Mouse (Mus musculus): Measurements from ENCODE around the gene Cutc. TPM values are rescaled to one million over a fixed set of nuclear protein-coding genes. Genes with fewer than 3 reads are reported as not detected.

Cutc gene
- polyA plus RNA-seq, 1 experiment from 2014 or later, result 14.1 TPM

GRCm38 (mm10) chr19:43723501-43723900 lies 29.3 kb upstream of the Cutc start:
- Histone ChIP-seq H3K36me3 (ENCODE audit: control insufficient read depth, insufficient read depth, low read length) (peaks cover 8% of the 10 kb centered on the region), H3K4me2 (ENCODE audit: low read depth, low read length) (no peak overlapping the region), H3K27me3 (ENCODE audit: control insufficient read depth, insufficient read depth, low read depth, low read length) (no peaks in the 10 kb centered on the region), H3K9ac (ENCODE audit: low read length) (no peak overlapping the region), H3K4me1 (replicated peaks; ENCODE audit: control insufficient read depth, insufficient read depth, low read length) (no peaks in the 10 kb centered on the region), H3K9me3 (ENCODE audit: control insufficient read depth, low read length) (no peaks in the 10 kb centered on the region), H3K4me3 (ENCODE audit: low read length) (no peak overlapping the region), H3K27ac (ENCODE audit: low read length) (no peak overlapping the region)
- 68% methylated on average over 8 of the region's 10 CpGs for WGBS
- no peak for ATAC-seq (ENCODE audit: low read depth)

DNA sequence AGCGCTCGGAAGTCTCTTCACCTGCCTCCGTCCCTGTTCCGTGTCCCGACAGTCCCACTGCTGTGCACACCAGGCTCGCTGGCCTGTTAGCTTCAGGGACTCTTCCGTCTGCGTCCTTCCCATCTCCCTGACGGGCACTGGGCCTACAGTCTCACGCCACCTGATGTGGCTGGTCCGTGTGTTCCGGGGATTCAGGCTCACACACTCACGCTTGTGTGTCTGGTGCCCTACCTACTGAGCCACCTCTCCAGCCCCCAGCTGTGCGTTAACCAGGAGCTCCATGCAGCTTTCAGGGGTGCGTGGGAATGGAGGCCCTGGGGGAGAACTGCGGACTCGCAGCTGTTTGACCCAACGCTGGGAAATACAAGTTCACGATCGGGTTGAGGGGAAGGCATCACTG lies 28.6 kb upstream of the Cutc start:
- no peaks in the 10 kb centered on the region for H3K4me1 ChIP-seq (replicated peaks; ENCODE audit: control insufficient read depth, insufficient read depth, low read length)
- no peak overlapping the region for H3K4me2 ChIP-seq (ENCODE audit: low read depth, low read length)
- H3K36me3 ChIP-seq (ENCODE audit: control insufficient read depth, insufficient read depth, low read length), result peaks cover 10% of the 10 kb centered on the region
- H3K9me3 ChIP-seq (ENCODE audit: control insufficient read depth, low read length), result no peaks in the 10 kb centered on the region
- H3K9ac ChIP-seq (ENCODE audit: low read length), result no peak overlapping the region
- no peak overlapping the region for H3K4me3 ChIP-seq (ENCODE audit: low read length)
- WGBS, result 89% methylated on average over 20 of the region's 20 CpGs
- no peaks in the 10 kb centered on the region for H3K27me3 ChIP-seq (ENCODE audit: control insufficient read depth, insufficient read depth, low read depth, low read length)
- ATAC-seq (ENCODE audit: low read depth), result no peak
- no peak overlapping the region for H3K27ac ChIP-seq (ENCODE audit: low read length)

DNA sequence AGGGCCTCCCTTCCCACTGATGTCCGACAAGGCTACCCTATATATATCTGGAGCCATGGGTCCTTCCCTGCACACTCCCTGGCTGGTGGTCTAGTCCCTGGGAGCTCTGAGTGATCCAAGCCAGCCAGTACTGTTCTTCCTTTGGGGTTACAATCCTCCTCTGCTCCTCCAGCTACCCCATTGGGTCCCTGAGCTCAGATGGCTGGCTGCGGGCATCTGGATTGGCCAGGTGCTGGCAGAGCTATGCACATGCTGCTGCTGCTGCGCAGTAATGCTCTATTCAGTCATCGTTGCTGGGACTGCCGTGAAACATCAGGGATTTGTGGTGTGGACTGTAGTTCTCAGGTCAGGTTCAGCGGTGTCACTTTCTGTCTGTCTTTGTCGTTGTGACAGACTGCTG lies 28.0 kb upstream of the Cutc start:
- H3K36me3 ChIP-seq (ENCODE audit: control insufficient read depth, insufficient read depth, low read length), result peaks cover 10% of the 10 kb centered on the region
- ATAC-seq (ENCODE audit: low read depth), result no peak
- 84% methylated on average over 7 of the region's 7 CpGs for WGBS

DNA sequence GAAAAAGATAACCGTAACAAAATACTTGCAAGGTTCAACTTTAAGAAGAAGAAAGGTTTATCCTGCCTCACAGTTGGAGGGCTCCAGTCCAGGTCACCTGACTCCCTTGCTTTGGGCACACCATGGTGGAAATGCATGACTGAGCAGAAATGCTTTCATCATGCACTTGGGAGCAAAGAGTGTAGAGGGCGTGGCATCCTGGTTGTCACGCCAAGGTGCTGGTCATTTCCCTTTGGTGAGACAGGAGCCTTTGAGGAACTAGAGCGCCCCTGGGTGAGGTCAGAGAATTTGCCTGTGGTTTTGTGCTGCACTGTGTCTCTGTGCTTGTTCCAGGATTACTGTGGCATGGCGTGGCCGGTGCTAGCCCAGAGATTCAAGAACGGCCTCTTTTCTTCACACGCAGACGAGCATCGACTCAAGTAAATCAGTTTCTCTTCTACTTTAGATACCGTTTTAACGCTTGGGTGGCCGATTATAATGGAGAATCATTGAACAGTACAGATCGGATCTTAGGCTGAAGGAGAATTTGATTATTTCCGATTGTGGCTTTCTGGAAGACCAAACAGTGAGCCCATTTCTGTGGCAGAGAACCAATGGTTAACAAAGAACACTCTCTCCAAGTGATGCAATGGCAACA lies 26.2 kb upstream of the Cutc start:
- Histone ChIP-seq H3K27ac (ENCODE audit: low read length) (no peak overlapping the region), H3K9ac (ENCODE audit: low read length) (no peak overlapping the region), H3K27me3 (ENCODE audit: control insufficient read depth, insufficient read depth, low read depth, low read length) (no peaks in the 10 kb centered on the region), H3K4me2 (ENCODE audit: low read depth, low read length) (no peak overlapping the region), H3K4me3 (ENCODE audit: low read length) (no peak overlapping the region), H3K9me3 (ENCODE audit: control insufficient read depth, low read length) (no peaks in the 10 kb centered on the region), H3K36me3 (ENCODE audit: control insufficient read depth, insufficient read depth, low read length) (peaks cover 10% of the 10 kb centered on the region), H3K4me1 (replicated peaks; ENCODE audit: control insufficient read depth, insufficient read depth, low read length) (no peaks in the 10 kb centered on the region; the same call in 1 of the 2 replicates)
- WGBS, result 91% methylated on average over 15 of the region's 15 CpGs
- no peak for ATAC-seq (ENCODE audit: low read depth)

More for the DNA sequence above, 28.0 kb upstream of the Cutc start:
- no peaks in the 10 kb centered on the region for H3K4me1 ChIP-seq (replicated peaks; ENCODE audit: control insufficient read depth, insufficient read depth, low read length)
- no peak overlapping the region for H3K4me3 ChIP-seq (ENCODE audit: low read length)
- no peaks in the 10 kb centered on the region for H3K27me3 ChIP-seq (ENCODE audit: control insufficient read depth, insufficient read depth, low read depth, low read length)
- no peak overlapping the region for H3K9ac ChIP-seq (ENCODE audit: low read length)
- H3K9me3 ChIP-seq (ENCODE audit: control insufficient read depth, low read length), result no peaks in the 10 kb centered on the region
- H3K27ac ChIP-seq (ENCODE audit: low read length), result no peak overlapping the region
- no peak overlapping the region for H3K4me2 ChIP-seq (ENCODE audit: low read depth, low read length)

DNA sequence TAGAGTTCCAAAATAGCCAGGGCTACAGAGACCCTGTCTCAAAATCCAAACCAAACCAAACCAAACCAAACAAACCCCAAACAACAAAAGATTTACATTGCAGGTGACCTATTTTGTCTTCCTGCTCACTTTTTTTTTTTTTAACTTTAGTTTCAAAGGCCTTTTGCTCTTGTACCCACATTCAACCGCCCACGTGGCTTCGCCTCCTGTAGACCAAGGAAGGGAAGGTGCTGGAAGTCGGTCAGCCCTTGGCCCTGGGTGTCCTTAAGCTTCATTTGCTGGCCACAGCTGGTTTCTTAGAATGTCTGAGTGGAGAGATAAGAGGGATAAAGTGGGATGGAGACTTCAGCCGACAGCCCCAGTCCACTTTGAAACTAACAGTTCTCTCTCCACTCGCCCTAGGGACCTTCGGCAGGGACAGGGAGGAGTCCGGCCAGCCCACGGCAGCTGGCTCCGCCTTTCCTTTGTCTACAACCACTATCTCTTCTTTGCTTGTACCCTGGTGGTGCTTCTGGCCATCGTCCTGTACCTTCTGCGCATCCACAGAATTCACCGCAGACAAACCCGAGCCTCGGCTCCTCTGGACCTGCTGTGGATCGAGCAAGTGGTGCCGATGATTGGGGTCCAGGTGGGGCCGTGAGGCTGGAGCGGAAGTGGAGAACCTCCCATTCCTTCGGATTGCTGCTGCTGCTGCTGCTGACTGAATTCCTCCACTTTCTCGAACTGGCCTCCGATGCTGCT lies 23.3 kb upstream of the Cutc start:
- H3K9me3 ChIP-seq (ENCODE audit: control insufficient read depth, low read length), result no peaks in the 10 kb centered on the region
- peak overlapping the region; percentile 16; the same call in 1 of the 2 replicates for H3K9ac ChIP-seq (ENCODE audit: low read length)
- no peaks in the 10 kb centered on the region; the same call in 1 of the 2 replicates for H3K4me1 ChIP-seq (replicated peaks; ENCODE audit: control insufficient read depth, insufficient read depth, low read length)
- no peaks in the 10 kb centered on the region for H3K27me3 ChIP-seq (ENCODE audit: control insufficient read depth, insufficient read depth, low read depth, low read length)
- peak overlapping the region; percentile 23 for H3K4me3 ChIP-seq (ENCODE audit: low read length)
- WGBS, result 38% methylated on average over 22 of the region's 22 CpGs
- H3K36me3 ChIP-seq (ENCODE audit: control insufficient read depth, insufficient read depth, low read length), result peaks cover 9% of the 10 kb centered on the region
- peak; percentile 47; the same call in 1 of the 2 replicates for ATAC-seq (ENCODE audit: low read depth)
- peak overlapping the region; percentile 18 for H3K4me2 ChIP-seq (ENCODE audit: low read depth, low read length)
- no peak overlapping the region for H3K27ac ChIP-seq (ENCODE audit: low read length)

DNA sequence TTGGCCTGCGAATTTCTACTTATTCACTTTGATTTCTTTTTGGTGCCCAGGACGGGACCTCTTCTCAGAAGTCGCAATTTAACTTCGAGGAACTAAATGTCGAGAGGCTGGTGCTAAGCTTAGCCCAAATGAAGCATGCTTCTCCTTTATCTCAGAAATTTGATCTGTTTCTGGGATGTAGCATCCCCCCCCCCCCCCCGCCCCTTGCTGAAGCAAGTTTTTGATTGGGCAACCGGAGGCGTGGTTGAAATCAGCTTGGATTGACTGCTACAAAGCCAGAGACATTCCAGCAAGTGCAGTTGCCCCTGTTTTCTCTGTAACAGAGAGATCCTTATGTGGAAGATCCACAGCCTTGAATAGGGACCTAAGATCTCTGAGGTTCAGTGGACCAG lies 22.8 kb upstream of the Cutc start:
- H3K27ac ChIP-seq (ENCODE audit: low read length), result no peak overlapping the region
- H3K9me3 ChIP-seq (ENCODE audit: control insufficient read depth, low read length), result no peaks in the 10 kb centered on the region
- peak overlapping the region; percentile 18 for H3K4me2 ChIP-seq (ENCODE audit: low read depth, low read length)
- H3K27me3 ChIP-seq (ENCODE audit: control insufficient read depth, insufficient read depth, low read depth, low read length), result no peaks in the 10 kb centered on the region
- H3K4me1 ChIP-seq (replicated peaks; ENCODE audit: control insufficient read depth, insufficient read depth, low read length), result no peaks in the 10 kb centered on the region; the same call in 1 of the 2 replicates
- H3K9ac ChIP-seq (ENCODE audit: low read length), result peak overlapping the region; percentile 16; the same call in 1 of the 2 replicates
- peak; percentile 15; the same call in 1 of the 2 replicates for ATAC-seq (ENCODE audit: low read depth)
- peak overlapping the region; percentile 23 for H3K4me3 ChIP-seq (ENCODE audit: low read length)
- WGBS, result 34% methylated on average over 8 of the region's 8 CpGs
- peaks cover 12% of the 10 kb centered on the region for H3K36me3 ChIP-seq (ENCODE audit: control insufficient read depth, insufficient read depth, low read length)

DNA sequence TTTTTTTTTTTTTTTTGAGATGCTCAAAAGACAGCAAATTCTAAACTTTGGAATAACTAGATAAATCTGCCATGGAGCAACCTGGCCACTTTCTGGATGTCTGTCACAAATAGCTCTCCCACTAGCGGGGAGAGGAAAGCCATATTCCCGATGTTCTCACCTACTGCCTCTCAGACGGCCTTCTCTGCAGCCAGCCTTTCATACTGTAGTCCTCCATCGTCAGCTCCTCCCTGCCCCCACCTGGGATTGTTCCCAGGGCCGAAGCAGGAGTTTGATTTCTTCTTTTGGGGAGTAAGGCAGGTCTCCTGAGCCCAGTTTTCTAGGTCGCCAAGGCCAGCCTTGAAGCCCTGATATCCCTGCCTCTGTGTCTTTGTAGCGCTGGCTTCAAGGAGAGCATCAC lies 21.6 kb upstream of the Cutc start:
- ATAC-seq (ENCODE audit: low read depth), result no peak
- no peaks in the 10 kb centered on the region for H3K9me3 ChIP-seq (ENCODE audit: control insufficient read depth, low read length)
- H3K9ac ChIP-seq (ENCODE audit: low read length), result no peak overlapping the region
- H3K27me3 ChIP-seq (ENCODE audit: control insufficient read depth, insufficient read depth, low read depth, low read length), result no peaks in the 10 kb centered on the region
- 66% methylated on average over 7 of the region's 7 CpGs for WGBS
- no peaks in the 10 kb centered on the region; the same call in 1 of the 2 replicates for H3K4me1 ChIP-seq (replicated peaks; ENCODE audit: control insufficient read depth, insufficient read depth, low read length)
- H3K36me3 ChIP-seq (ENCODE audit: control insufficient read depth, insufficient read depth, low read length), result peaks cover 17% of the 10 kb centered on the region
- no peak overlapping the region for H3K4me3 ChIP-seq (ENCODE audit: low read length)
- H3K4me2 ChIP-seq (ENCODE audit: low read depth, low read length), result no peak overlapping the region
- no peak overlapping the region for H3K27ac ChIP-seq (ENCODE audit: low read length)

DNA sequence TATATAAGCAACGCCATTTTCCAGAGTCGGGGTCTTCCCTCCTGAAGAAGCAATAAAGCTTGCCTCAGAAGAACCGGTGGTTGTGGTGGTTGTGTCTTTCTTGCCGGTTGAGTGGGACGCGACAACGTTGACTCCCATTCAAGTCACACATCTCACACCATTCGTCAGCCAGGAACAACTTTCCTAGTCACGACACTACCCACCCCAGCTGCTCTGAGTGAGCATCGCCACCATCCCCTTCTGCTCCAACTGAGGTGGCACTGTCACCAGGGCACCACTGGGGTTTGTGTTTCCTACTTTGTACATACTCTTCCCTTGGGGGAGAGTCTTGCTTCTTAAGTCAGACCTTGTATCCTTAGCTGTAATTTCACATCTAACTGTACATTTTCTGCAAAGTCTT lies 14.4 kb upstream of the Cutc start:
- Histone ChIP-seq H3K4me2 (ENCODE audit: low read depth, low read length) (no peak overlapping the region), H3K27ac (ENCODE audit: low read length) (no peak overlapping the region), H3K9me3 (ENCODE audit: control insufficient read depth, low read length) (no peaks in the 10 kb centered on the region), H3K4me3 (ENCODE audit: low read length) (no peak overlapping the region), H3K27me3 (ENCODE audit: control insufficient read depth, insufficient read depth, low read depth, low read length) (no peaks in the 10 kb centered on the region), H3K4me1 (replicated peaks; ENCODE audit: control insufficient read depth, insufficient read depth, low read length) (no peaks in the 10 kb centered on the region), H3K36me3 (ENCODE audit: control insufficient read depth, insufficient read depth, low read length) (peaks cover 48% of the 10 kb centered on the region), H3K9ac (ENCODE audit: low read length) (no peak overlapping the region)
- 92% methylated on average over 10 of the region's 10 CpGs for WGBS
- ATAC-seq (ENCODE audit: low read depth), result no peak

DNA sequence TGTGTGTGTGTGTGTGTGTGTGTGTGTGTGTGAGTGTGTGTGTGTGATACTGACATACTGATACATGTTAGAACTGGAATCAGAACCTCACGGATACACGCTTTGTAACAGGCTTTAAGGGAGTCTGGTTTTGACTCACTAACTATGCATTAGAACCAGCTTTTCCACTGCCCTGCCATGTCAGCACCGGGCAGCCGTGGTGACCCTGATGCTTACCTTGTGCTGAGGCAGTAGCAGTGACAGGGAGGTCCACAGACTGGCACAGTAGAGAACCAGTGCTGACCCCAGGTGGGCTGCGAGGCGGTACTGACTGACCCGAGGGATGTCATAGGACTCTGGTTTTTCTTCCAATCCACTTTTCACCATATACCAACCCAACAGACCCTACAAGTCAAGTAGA lies 9.4 kb upstream of the Cutc start:
- Histone ChIP-seq H3K9ac (ENCODE audit: low read length) (no peak overlapping the region), H3K36me3 (ENCODE audit: control insufficient read depth, insufficient read depth, low read length) (peaks cover 51% of the 10 kb centered on the region), H3K27ac (ENCODE audit: low read length) (no peak overlapping the region), H3K4me1 (replicated peaks; ENCODE audit: control insufficient read depth, insufficient read depth, low read length) (no peaks in the 10 kb centered on the region), H3K4me3 (ENCODE audit: low read length) (no peak overlapping the region), H3K9me3 (ENCODE audit: control insufficient read depth, low read length) (no peaks in the 10 kb centered on the region), H3K27me3 (ENCODE audit: control insufficient read depth, insufficient read depth, low read depth, low read length) (no peaks in the 10 kb centered on the region), H3K4me2 (ENCODE audit: low read depth, low read length) (no peak overlapping the region)
- 90% methylated on average over 7 of the region's 7 CpGs for WGBS
- no peak for ATAC-seq (ENCODE audit: low read depth)
